Mouse (Mus musculus): ENCODE data around the gene Olfr560.

GRCm38 (mm10) chr7:102737705-102738104 is 21.5 kb downstream of the Olfr560 start:
- TF ChIP-seq EP300 (IDR thresholded peaks at IDR 0.05; ENCODE audit: low read depth) (no peak), CTCF (IDR thresholded peaks at IDR 0.05; ENCODE audit: low read depth) (no peak)
